Mouse (Mus musculus): Measurements from ENCODE around the gene Atn1. TPM values are rescaled to one million over a fixed set of nuclear protein-coding genes. Genes with fewer than 3 reads are reported as not detected.

The Atn1 gene
- polyA plus RNA-seq, 1 experiment from 2014 or later: 9.4 TPM

GRCm38 (mm10) chr6:124722876-124723473 is 33.3 kb downstream of the Atn1 start:
- Histone ChIP-seq H3K27ac (replicated peaks) (no peak overlapping the region), H3K4me2 (no peak overlapping the region), H3K4me3 (no peak overlapping the region), H3K27me3 (replicated peaks) (no peaks in the 10 kb centered on the region), H3K4me1 (peaks cover 12% of the 10 kb centered on the region; the same call in 1 of the 2 replicates), H3K36me3 (no peaks in the 10 kb centered on the region), H3K9ac (no peak overlapping the region), H3K9me3 (no peaks in the 10 kb centered on the region)
- 61% methylated on average over 6 of the region's 6 CpGs for WGBS
- no peak for ATAC-seq (ENCODE audit: extremely low read depth, insufficient number of reproducible peaks, low FRiP score, low TSS enrichment)

- H3K9me3 ChIP-seq: no peaks in the 10 kb centered on the region
- H3K27me3 ChIP-seq (replicated peaks): no peaks in the 10 kb centered on the region
- H3K27ac ChIP-seq (replicated peaks): no peak overlapping the region
- no peak overlapping the region for H3K9ac ChIP-seq
- peaks cover 21% of the 10 kb centered on the region for H3K36me3 ChIP-seq
- no peak for ATAC-seq (ENCODE audit: extremely low read depth, insufficient number of reproducible peaks, low FRiP score, low TSS enrichment)
- no peak overlapping the region for H3K4me2 ChIP-seq
- 64% methylated on average over 11 of the region's 11 CpGs for WGBS
- H3K4me1 ChIP-seq: peaks cover 12% of the 10 kb centered on the region; the same call in 1 of the 2 replicates
- H3K4me3 ChIP-seq: no peak overlapping the region
These were observed 35.4 kb downstream of the Atn1 start for GRCm38 (mm10) chr6:124720904-124721303.

- peaks cover 35% of the 10 kb centered on the region for H3K36me3 ChIP-seq
- H3K9ac ChIP-seq: peak overlapping the region; percentile 37; the same call in 1 of the 2 replicates
- peak overlapping the region; percentile 11; the same call in 1 of the 2 replicates for H3K4me2 ChIP-seq
- H3K27ac ChIP-seq (replicated peaks): no peak overlapping the region
- 50% methylated on average over 7 of the region's 7 CpGs for WGBS
- H3K4me3 ChIP-seq: no peak overlapping the region
- ATAC-seq (ENCODE audit: extremely low read depth, insufficient number of reproducible peaks, low FRiP score, low TSS enrichment): no peak
- no peaks in the 10 kb centered on the region for H3K27me3 ChIP-seq (replicated peaks)
- no peaks in the 10 kb centered on the region for H3K9me3 ChIP-seq
- peaks cover 12% of the 10 kb centered on the region; the same call in 1 of the 2 replicates for H3K4me1 ChIP-seq
These were observed 36.9 kb downstream of the Atn1 start for GRCm38 (mm10) chr6:124719354-124719978.

GRCm38 (mm10) chr6:124718703-124719102 is 37.6 kb downstream of the Atn1 start:
- H3K9me3 ChIP-seq: no peaks in the 10 kb centered on the region
- H3K4me2 ChIP-seq: peak overlapping the region; percentile 11; the same call in 1 of the 2 replicates
- 66% methylated on average over 15 of the region's 16 CpGs for WGBS
- peaks cover 17% of the 10 kb centered on the region for H3K4me1 ChIP-seq
- no peaks in the 10 kb centered on the region for H3K27me3 ChIP-seq (replicated peaks)
- no peak for ATAC-seq (ENCODE audit: extremely low read depth, insufficient number of reproducible peaks, low FRiP score, low TSS enrichment)
- H3K9ac ChIP-seq: peak overlapping the region; percentile 37; the same call in 1 of the 2 replicates
- H3K4me3 ChIP-seq: peak overlapping the region; percentile 16; the same call in 1 of the 2 replicates
- H3K36me3 ChIP-seq: peaks cover 43% of the 10 kb centered on the region
- no peak overlapping the region for H3K27ac ChIP-seq (replicated peaks)

- peak overlapping the region; percentile 16; the same call in 1 of the 2 replicates for H3K4me3 ChIP-seq
- no peaks in the 10 kb centered on the region for H3K9me3 ChIP-seq
- 73% methylated on average over 13 of the region's 13 CpGs for WGBS
- H3K27ac ChIP-seq (replicated peaks): no peak overlapping the region
- H3K36me3 ChIP-seq: peaks cover 49% of the 10 kb centered on the region
- H3K4me1 ChIP-seq: peaks cover 24% of the 10 kb centered on the region
- no peak overlapping the region for H3K4me2 ChIP-seq
- peak overlapping the region; percentile 37; the same call in 1 of the 2 replicates for H3K9ac ChIP-seq
- no peak for ATAC-seq (ENCODE audit: extremely low read depth, insufficient number of reproducible peaks, low FRiP score, low TSS enrichment)
- no peaks in the 10 kb centered on the region for H3K27me3 ChIP-seq (replicated peaks)
These were observed 38.4 kb downstream of the Atn1 start for GRCm38 (mm10) chr6:124717968-124718367.

GRCm38 (mm10) chr6:124716864-124717490 is 39.3 kb downstream of the Atn1 start:
- no peak overlapping the region for H3K4me3 ChIP-seq
- WGBS: 71% methylated on average over 20 of the region's 20 CpGs
- ATAC-seq (ENCODE audit: extremely low read depth, insufficient number of reproducible peaks, low FRiP score, low TSS enrichment): no peak
- no peaks in the 10 kb centered on the region for H3K27me3 ChIP-seq (replicated peaks)
- H3K36me3 ChIP-seq: peaks cover 49% of the 10 kb centered on the region
- H3K27ac ChIP-seq (replicated peaks): no peak overlapping the region
- no peak overlapping the region for H3K4me2 ChIP-seq
- H3K9ac ChIP-seq: no peak overlapping the region
- peaks cover 27% of the 10 kb centered on the region for H3K4me1 ChIP-seq
- no peaks in the 10 kb centered on the region for H3K9me3 ChIP-seq

GRCm38 (mm10) chr6:124712918-124713317 is 43.4 kb downstream of the Atn1 start:
- peaks cover 41% of the 10 kb centered on the region for H3K4me1 ChIP-seq
- 13% methylated on average over 11 of the region's 11 CpGs for WGBS
- peak overlapping the region; percentile 93 for H3K4me2 ChIP-seq
- peak overlapping the region; percentile 93 for H3K9ac ChIP-seq
- H3K27me3 ChIP-seq (replicated peaks): no peaks in the 10 kb centered on the region
- H3K9me3 ChIP-seq: no peaks in the 10 kb centered on the region
- ATAC-seq (ENCODE audit: extremely low read depth, insufficient number of reproducible peaks, low FRiP score, low TSS enrichment): no peak
- H3K36me3 ChIP-seq: peaks cover 69% of the 10 kb centered on the region
- peak overlapping the region; percentile 85 for H3K27ac ChIP-seq (replicated peaks)
- H3K4me3 ChIP-seq: peak overlapping the region; percentile 89

- Histone ChIP-seq H3K4me3 (peak within 1 kb of the TSS; percentile 89), H3K9me3 (no peaks in the 10 kb centered on the region), H3K9ac (peak within 1 kb of the TSS; percentile 93), H3K4me2 (peak within 1 kb of the TSS; percentile 93), H3K36me3 (peaks cover 68% of the 10 kb centered on the region), H3K4me1 (peaks cover 41% of the 10 kb centered on the region), H3K27ac (replicated peaks) (peak within 1 kb of the TSS; percentile 87), H3K27me3 (replicated peaks) (no peaks in the 10 kb centered on the region)
- ATAC-seq (ENCODE audit: extremely low read depth, insufficient number of reproducible peaks, low FRiP score, low TSS enrichment): peak; percentile 94
- WGBS: under 1% methylated on average over 68 of the region's 76 CpGs
These were observed 44.2 kb downstream of the Atn1 start, which contains the start of the genes Emg1 and Phb2 for GRCm38 (mm10) chr6:124711824-124712782. Gene Emg1, minus strand, starts transcription at chr6:124712178. Gene Phb2, plus strand, starts transcription at chr6:124712336.

- no peak for ATAC-seq (ENCODE audit: extremely low read depth, insufficient number of reproducible peaks, low FRiP score, low TSS enrichment)
- no peak overlapping the region for H3K27ac ChIP-seq (replicated peaks)
- no peak overlapping the region for H3K9ac ChIP-seq
- H3K36me3 ChIP-seq: peaks cover 65% of the 10 kb centered on the region
- H3K9me3 ChIP-seq: no peaks in the 10 kb centered on the region
- peaks cover 38% of the 10 kb centered on the region for H3K4me1 ChIP-seq
- H3K27me3 ChIP-seq (replicated peaks): no peaks in the 10 kb centered on the region
- no peak overlapping the region for H3K4me2 ChIP-seq
- no peak overlapping the region for H3K4me3 ChIP-seq
- 89% methylated on average over 10 of the region's 10 CpGs for WGBS
These were observed 47.9 kb downstream of the Atn1 start for GRCm38 (mm10) chr6:124708289-124708889.

- H3K27me3 ChIP-seq (replicated peaks): no peaks in the 10 kb centered on the region
- peaks cover 30% of the 10 kb centered on the region for H3K4me1 ChIP-seq
- no peaks in the 10 kb centered on the region for H3K9me3 ChIP-seq
- H3K36me3 ChIP-seq: peaks cover 83% of the 10 kb centered on the region
- WGBS: 66% methylated on average over 5 of the region's 5 CpGs
- no peak overlapping the region for H3K4me2 ChIP-seq
- no peak overlapping the region for H3K27ac ChIP-seq (replicated peaks)
- no peak for ATAC-seq (ENCODE audit: extremely low read depth, insufficient number of reproducible peaks, low FRiP score, low TSS enrichment)
- no peak overlapping the region for H3K9ac ChIP-seq
- no peak overlapping the region for H3K4me3 ChIP-seq
These were observed 50.2 kb downstream of the Atn1 start for GRCm38 (mm10) chr6:124706061-124706627.

Data from heart, embryonic 13.5 days (tissue).